Mouse (Mus musculus) layer of hippocampus, postnatal 10 days (tissue): ENCODE results near the gene Prr5l. TPM values are rescaled to one million over a fixed set of nuclear protein-coding genes. Genes with fewer than 3 reads are reported as not detected.

Experiments
- DNase-seq, 2 experiments: peaks; one replicate each; pipeline ENCODE4 v3.0.0; 2021; ENCODE audit warnings: low spot score in 2 of 2
- total RNA-seq, 2 experiments: library from RNA; stranded (reverse); gene quantifications; 2 replicates each; pipeline ENCODE4 v1.2.3; 2021

Gene Prr5l
- total RNA-seq, 2 experiments from 2014 or later: 2.9 to 5.5 TPM

DNA sequence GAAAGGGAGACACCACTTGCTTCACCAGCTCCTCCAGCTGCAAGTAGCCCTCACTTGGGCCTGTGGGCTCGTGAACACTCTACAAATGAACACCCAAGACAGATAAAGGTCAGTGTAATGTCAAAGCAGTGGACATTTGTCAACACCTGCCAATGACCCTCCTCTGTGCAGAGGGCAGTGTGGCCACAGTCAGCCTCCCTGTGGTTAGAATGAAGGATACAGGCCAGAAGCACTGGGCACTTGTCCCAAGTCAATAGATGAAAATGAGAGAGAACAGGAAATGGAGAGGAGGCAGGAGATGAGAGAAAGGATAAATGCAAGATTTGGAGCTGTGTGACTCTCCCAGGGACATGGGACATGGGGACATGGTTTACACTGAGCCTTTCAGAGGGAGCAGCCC lies 153.4 kb downstream of the Prr5l start:
- no peak for DNase-seq

DNA sequence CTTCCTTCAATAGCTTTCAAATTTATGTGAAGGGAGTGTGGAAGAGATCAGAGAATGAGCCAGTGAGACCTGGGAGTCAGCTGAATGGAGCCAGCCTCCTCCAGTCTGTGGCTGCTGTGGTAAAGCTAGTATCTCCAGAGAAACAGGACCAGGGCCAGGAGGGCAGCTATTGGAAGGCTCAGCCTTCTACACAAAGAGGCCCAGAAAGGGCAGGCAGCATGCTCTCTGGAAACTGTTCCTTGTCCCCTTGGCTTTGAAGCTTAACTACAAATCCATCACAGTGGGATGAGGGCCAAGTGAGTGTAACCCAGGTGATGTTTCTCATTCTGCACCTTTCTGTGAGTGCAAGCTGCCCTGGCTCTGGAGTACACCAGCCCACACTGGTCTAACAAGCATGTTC lies 155.0 kb downstream of the Prr5l start:
- peak in 1 of 2 experiments; percentile 14 for DNase-seq

- no peak for DNase-seq
These were observed 159.4 kb downstream of the Prr5l start for GRCm38 (mm10) chr2:101723333-101723881.

- peak; percentile 25 to 31 for DNase-seq
These were observed 160.2 kb downstream of the Prr5l start for GRCm38 (mm10) chr2:101722370-101723332.

DNA sequence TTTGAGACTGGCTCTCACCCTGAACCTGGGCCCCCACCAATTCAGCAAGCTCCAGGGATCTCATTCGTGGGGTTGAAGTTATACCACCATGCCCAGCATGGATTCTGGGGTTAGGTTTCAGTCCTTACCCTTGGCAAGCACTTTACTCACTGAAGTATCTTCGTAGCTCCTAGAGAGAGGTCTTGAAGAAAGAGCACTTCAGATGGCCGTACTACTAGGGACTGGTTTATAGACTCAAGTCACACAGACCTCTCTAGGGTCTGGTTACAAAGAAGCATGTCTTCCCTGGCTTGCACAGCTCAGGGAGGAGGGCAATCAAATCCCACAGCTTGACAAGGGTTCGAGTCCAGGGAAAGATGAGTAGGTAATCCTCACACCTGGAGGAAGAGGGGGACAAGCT lies 161.0 kb downstream of the Prr5l start:
- no peak for DNase-seq

DNA sequence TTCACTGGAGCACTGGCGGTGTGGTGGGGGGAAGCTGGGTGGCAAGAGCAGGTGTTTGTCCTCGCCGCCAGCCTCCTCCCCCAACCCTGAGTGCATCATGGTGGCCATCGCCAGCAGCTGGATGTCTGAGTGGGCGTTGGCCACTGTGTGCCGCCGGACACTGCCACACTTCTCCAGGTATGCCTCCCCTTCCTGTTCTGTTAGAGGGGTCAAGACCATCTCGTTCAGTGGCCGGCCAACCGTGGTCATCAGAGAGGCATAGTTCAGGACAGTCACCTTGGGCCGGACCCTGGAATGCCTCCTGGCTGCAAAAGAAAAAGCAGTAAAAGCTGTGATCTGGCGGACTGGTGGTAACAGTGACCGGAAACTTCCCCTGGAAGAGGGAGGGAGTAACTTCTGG lies 165.7 kb downstream of the Prr5l start:
- DNase-seq: no peak

- DNase-seq: peak in 1 of 2 experiments; percentile 41
These were observed 167.0 kb downstream of the Prr5l start for GRCm38 (mm10) chr2:101715650-101716323.

DNA sequence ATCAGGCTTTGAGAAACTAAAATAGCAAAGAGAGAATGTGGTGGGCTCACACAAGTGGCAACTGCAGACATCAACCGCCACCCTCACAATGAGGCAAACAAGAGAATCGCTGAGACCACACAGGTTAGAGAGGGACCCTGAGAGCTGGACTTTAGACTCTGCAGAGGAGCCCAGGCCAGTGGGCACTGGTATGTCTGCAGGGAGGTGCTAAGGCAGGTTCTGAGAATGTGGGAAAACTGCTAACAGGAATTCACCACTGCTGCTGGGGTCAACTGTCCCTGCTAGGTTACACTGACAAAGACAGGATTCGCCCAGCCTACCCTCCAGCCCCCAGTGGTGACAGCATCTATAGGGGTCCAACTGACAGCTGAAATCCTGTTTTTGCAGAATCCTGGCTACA lies 171.2 kb downstream of the Prr5l start:
- no peak for DNase-seq

DNA sequence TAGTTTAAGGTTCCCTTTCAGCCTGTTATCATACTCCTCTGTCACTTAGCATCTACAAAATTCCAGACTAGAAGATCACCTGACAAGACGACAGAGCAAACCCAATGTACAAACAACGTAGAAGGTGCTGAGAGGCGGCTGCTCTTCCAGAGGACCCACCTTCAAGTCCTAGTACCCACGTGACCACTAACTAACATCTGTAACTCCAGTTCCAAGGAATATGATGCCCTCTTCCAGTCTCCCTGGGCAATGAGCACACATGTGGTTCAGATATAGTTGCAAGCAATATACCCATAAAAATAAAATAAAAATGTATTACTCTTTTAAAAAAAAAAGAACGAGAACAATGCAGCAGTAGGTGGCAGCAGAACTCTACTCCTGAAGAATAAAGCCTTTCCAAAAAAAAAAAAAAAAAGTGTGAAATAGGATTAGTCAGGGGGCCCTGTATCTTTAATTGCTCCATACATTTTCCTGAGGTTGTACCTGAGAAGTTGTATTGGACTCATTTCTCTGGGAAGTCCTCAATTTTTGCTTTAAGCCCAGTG lies 176.8 kb downstream of the Prr5l start:
- peak; percentile 35 to 38 for DNase-seq

DNA sequence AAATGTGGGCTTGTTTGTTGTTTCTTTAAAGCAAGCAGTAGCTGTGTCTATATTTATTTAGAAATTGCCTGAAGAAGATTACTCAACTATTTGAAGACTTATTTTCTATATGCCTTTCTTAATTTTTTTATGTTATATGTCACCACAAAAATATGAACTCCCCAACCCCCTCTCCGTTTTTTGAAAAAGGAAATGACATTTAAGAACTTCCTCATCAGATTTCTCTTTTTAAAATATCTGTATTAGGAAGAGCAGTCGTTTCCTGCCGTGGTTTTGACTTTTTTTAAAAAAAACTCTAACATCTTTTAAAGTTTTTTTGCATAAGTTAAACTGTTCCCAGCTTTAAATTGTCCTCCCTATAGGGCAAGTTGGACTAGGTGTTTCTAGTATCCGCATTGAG lies 183.5 kb downstream of the Prr5l start:
- DNase-seq: no peak

DNA sequence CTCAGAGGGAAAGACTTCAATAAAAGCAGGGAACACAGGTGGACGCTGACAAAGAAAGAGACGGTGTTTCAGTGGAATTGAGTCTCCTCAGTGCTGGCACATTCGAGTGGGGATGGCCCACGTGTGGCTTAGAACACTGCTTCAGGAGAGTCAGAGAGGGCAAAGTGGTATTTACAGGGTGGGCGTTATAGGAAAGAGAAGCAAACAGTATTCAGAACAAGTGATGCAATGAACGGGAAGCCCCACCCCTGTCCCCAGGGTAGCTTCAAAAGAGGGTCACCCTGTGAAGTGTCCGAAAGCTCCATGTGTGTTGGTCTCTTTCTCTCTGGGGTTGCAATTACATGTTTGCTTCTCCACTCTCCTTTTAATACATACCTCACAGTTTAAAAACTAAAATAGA lies 187.2 kb downstream of the Prr5l start:
- DNase-seq: no peak

- peak in 1 of 2 experiments; percentile 39 for DNase-seq
These were observed 189.1 kb downstream of the Prr5l start for GRCm38 (mm10) chr2:101693577-101694215.

DNA sequence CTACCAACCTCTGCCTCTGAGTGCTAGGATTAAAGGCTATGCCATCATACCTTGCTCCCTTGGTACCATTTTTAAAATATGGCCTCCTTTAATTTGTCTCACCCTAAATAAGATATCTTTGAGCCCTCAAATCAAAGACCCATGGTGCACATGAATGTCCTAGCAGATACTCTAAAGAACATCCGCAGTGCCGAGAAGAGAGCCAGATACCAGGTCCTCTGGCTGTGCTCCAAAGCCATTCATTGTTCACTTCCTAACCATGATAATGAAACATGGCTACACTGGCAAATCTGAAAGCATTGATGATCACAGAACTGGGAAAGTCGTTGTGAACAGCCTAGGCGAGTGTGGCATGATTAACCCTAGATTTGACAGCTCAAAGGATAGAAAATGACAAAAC lies 189.8 kb downstream of the Prr5l start:
- peak in 1 of 2 experiments; percentile 22 for DNase-seq

- no peak for DNase-seq
These were observed 192.5 kb downstream of the Prr5l start for GRCm38 (mm10) chr2:101690252-101690827.

DNA sequence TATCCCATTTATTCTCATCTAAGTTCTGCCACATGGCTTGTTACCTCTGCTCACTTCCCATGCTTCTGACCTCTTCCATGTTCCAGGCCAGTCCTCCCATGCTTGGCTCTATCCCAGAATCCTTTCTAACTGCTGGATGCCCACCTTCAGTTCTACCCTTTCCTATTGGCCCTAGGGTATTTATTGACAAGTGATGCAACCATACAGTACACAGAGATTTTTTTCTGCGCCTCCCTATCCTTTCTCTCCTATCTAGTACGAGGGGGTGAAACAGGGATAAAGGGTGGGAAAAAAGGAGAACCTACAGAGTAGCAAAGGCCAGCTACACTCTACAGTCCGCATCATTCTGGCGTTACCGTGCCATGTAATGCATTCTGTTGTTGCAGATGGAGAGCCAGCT lies 194.8 kb downstream of the Prr5l start:
- DNase-seq: no peak

- peak; percentile 37 to 57 for DNase-seq
These were observed 198.4 kb downstream of the Prr5l start for GRCm38 (mm10) chr2:101684421-101684820.

DNA sequence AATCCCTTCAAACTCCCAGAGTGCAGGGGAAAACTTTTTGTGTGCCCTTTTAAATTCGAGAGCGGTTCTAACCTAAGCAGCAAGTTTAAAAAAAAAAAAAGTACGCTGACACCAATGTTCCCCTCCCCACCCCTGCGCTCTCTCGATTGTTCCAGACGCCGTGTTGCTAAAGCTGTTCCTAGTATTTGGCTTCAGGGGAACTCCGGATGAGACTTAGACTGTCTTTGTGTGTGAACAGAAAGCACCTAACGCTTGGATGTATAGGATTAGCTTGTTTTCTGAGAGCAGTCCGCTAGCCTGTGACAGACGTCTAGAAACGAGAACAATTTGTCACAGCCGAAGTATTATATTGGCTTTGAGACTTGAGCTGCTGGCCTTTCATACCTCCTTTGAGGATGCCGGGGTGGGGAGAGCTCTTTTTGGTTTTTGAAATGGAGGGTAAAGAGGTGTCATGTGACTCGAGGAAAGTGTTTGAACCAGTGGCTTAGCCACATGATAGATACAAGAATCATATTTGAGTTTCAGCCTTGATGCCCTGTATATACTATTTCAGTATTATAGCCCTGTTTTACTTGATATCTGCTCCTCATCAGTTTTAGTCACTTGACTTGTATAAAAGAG lies 203.6 kb downstream of the Prr5l start:
- no peak for DNase-seq

- peak; percentile 82 to 89 for DNase-seq
These were observed 204.4 kb downstream of the Prr5l start, which contains the start of gene Traf6 for GRCm38 (mm10) chr2:101678236-101679021. TSS of gene Traf6 (plus strand) at chr2:101678429.

DNA sequence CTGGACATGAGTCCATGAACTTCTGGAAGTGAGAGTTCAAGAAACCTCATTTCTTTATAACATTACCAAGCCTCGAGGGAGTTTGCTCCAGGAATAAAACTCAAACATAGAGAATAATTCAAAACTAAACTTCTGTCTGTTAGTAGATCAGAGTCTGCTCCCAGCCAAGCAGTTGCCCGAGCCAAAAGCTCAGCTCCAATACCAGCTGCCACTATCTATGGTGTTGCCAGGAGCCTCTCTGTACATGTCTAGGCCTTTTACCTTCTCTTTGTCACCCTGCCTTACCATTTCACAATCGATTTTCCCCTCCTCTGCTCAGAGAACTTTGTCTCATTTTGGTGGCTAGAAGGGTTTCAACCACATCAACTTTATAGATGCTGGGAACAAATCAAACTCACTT lies 209.3 kb downstream of the Prr5l start:
- no peak for DNase-seq
